Mouse (Mus musculus) bone marrow, adult 2 months (tissue): ENCODE results near the gene Pdia6.

ENCODE experiments used
- CTCF ChIP-seq: fragments of 200-500 bp; IDR thresholded peaks from 2 replicates; pipeline ENCODE4 v1.5.1; 2011; ENCODE audit warnings: low read length, control low read depth; ENCODE audit not compliant: control insufficient read depth, insufficient read depth
- POLR2A ChIP-seq: fragments of 200-500 bp; IDR thresholded peaks from 2 replicates; pipeline ENCODE4 v1.6.1; 2011; ENCODE audit warnings: low read depth, mild to moderate bottlenecking, control low read depth, low read length, borderline replicate concordance; ENCODE audit not compliant: control insufficient read depth

DNA sequence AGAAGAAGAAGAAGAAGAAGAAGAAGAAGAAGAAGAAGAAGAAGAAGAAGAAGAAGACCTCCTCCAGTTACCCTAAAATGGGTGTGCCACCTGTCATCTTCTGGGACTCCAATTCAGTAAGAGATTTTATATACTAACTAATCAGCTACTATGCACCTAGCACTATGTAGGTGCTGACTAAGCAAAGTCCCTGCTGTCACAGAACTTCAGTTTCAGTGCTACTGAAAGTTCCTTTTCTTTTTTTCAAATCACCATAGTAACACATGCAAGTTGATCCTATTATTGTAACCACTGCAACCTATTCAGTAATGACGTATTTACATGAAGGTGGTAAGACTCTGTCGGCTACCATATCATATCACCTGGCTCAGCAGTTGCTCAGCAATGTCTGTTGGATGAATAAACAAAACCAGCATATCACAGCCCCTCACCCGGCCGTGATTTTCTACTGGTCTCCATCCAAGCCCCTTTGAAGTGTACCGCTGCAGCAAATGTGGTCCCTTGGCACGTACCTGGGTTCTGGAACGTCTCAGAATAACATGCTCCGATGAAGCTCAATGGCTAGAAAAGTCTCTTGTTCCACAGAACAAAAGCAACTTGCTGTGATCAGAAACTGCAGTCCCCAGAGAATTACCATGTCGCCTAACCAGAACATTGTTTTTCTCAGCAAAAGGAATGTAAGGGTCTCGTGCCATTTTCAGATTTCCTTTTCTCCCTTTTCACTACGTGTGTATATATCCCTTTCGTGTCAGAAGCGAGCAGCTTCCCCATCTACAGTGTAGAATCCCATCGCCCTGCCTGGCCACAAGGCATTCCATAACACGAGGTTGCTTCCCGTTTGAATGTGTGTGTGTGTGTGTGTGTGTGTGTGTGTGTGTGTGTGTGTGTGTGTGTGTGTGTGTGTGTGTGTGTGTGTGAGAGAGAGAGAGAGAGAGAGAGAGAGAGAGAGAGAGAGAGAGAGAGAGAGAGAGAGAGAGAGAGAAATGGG is 44.8 kb downstream of the Pdia6 start:
- no peak for TF ChIP-seq CTCF
- TF ChIP-seq POLR2A, result no peak
